Mouse (Mus musculus) lung, postnatal 0 days (tissue): ENCODE results near the gene Pde4c.

Experiments
- CTCF ChIP-seq: IDR thresholded peaks from 2 replicates; pipeline ENCODE4 v1.5.1; 2016; ENCODE audit warnings: antibody characterized with exemption, mild to moderate bottlenecking
- EP300 ChIP-seq: IDR thresholded peaks from 2 replicates; pipeline ENCODE4 v1.6.1; 2016; ENCODE audit warnings: antibody characterized with exemption, mild to moderate bottlenecking, control low read depth

DNA sequence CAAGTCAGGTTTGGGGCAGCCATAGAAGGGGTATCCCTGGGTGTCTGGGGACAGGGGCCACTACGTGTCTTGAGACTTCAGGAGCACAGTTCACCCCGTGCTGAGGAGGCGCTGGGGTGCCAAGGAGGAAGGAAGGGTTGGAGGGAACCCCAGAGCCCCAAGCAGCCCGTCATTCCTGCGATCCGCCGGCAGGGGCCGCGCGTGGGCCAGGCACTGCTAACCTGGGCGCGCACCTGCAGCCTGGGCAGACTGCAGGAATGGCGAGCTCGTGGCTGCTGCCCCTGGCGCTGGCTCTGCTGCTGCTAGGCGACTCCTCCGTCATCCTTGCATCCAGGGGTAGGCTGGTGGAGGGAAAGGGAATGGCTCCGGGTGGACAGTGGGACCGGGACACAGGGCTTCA, 5.2 kb upstream of the Pde4c start, which contains the start of gene Gm3336:
- TF ChIP-seq CTCF (peak; percentile 95), EP300 (no peak)
